Mouse (Mus musculus): ENCODE results near the gene Vmn1r42. TPM values are rescaled to one million over a fixed set of nuclear protein-coding genes. Genes with fewer than 3 reads are reported as not detected.

Vmn1r42 gene
- total and polyA plus RNA-seq, 3 experiments, result not detected

- Histone ChIP-seq H3K4me3 (replicated peaks in 1 of 3; ENCODE audit: low read depth in 2 of 3, low read length in 2 of 3, poor library complexity in 1 of 3) (no peak overlapping the region), H3K79me2 (replicated peaks; ENCODE audit: control insufficient read depth, extremely low read depth, insufficient read depth, poor library complexity, severe bottlenecking) (no peaks in the 10 kb centered on the region), H3K27me3 (replicated peaks) (no peaks in the 10 kb centered on the region), H3K27ac (ENCODE audit: insufficient read depth, low read depth) (no peak overlapping the region), H3K9ac (ENCODE audit: insufficient read depth, low read depth) (no peak overlapping the region), H3K36me3 (replicated peaks in 1 of 2; ENCODE audit: control insufficient read depth in 1 of 2, insufficient read depth in 1 of 2, low read length in 1 of 2) (no peaks in the 10 kb centered on the region), H3K4me1 (ENCODE audit: control insufficient read depth in 1 of 2, insufficient read depth in 2 of 2) (peaks cover 0 to 8% of the 10 kb centered on the region in 2 experiments; a peak in 1 of 4 replicates), H3K9me3 (replicated peaks; ENCODE audit: low read length) (peaks cover 23% of the 10 kb centered on the region), H3K4me2 (ENCODE audit: insufficient read depth, low read depth, poor library complexity, severe bottlenecking) (no peak overlapping the region)
- dilution Hi-C loops (cut with MboI; ENCODE audit: extremely low pct_ligation_motif_present, extremely low pct_unique_long_range_greater_than_20kb, low sequenced_read_pairs) (no loop called here), in situ Hi-C loops (cut with MboI; ENCODE audit: low pct_ligation_motif_present, low pct_unique_long_range_greater_than_20kb, low sequenced_read_pairs) (no loop called here)
- TF ChIP-seq MXI1 (IDR thresholded peaks at IDR 0.05; ENCODE audit: low read depth, low read length) (no peak), MAFK (IDR thresholded peaks at IDR 0.05; ENCODE audit: insufficient replicate concordance, low read length) (no peak), SMC3 (IDR thresholded peaks at IDR 0.05; ENCODE audit: low read depth, low read length) (no peak)
- DNase-seq (ENCODE audit: extremely low read depth), result no peak
Observed at GRCm38 (mm10) chr6:89863792-89864191, 12.4 kb downstream of the Vmn1r42 start.

- no peaks in the 10 kb centered on the region for H3K79me2 ChIP-seq (replicated peaks; ENCODE audit: control insufficient read depth, extremely low read depth, insufficient read depth, poor library complexity, severe bottlenecking)
- no peak overlapping the region for H3K4me2 ChIP-seq (ENCODE audit: insufficient read depth, low read depth, poor library complexity, severe bottlenecking)
- no peaks in the 10 kb centered on the region for H3K4me1 ChIP-seq (ENCODE audit: control insufficient read depth in 1 of 2, insufficient read depth in 2 of 2)
- H3K9ac ChIP-seq (ENCODE audit: insufficient read depth, low read depth), result no peak overlapping the region
- dilution Hi-C loops (cut with MboI; ENCODE audit: extremely low pct_ligation_motif_present, extremely low pct_unique_long_range_greater_than_20kb, low sequenced_read_pairs) (no loop called here), in situ Hi-C loops (cut with MboI; ENCODE audit: low pct_ligation_motif_present, low pct_unique_long_range_greater_than_20kb, low sequenced_read_pairs) (no loop called here)
- H3K4me3 ChIP-seq (replicated peaks in 1 of 3; ENCODE audit: low read depth in 2 of 3, low read length in 2 of 3, poor library complexity in 1 of 3), result no peak overlapping the region
- H3K27ac ChIP-seq (ENCODE audit: insufficient read depth, low read depth), result no peak overlapping the region
- DNase-seq (ENCODE audit: extremely low read depth), result peak; percentile 60
- no peaks in the 10 kb centered on the region for H3K36me3 ChIP-seq (replicated peaks in 1 of 2; ENCODE audit: control insufficient read depth in 1 of 2, insufficient read depth in 1 of 2, low read length in 1 of 2)
- TF ChIP-seq POLR2A (IDR thresholded peaks at IDR 0.05; ENCODE audit: low read depth, low read length), result no peak
- TF ChIP-seq HCFC1 (IDR thresholded peaks at IDR 0.05; ENCODE audit: low read depth, low read length), result no peak
- TF ChIP-seq ZKSCAN1 (IDR thresholded peaks at IDR 0.05; ENCODE audit: borderline replicate concordance, low read depth, low read length), result no peak
- no peak for TF ChIP-seq BHLHE40 (IDR thresholded peaks at IDR 0.05; ENCODE audit: low read depth, low read length)
- TF ChIP-seq EP300 (IDR thresholded peaks at IDR 0.05; ENCODE audit: low read length), result peak; percentile 72; the same call in 1 of the 2 replicates
- no peak for TF ChIP-seq MAX (IDR thresholded peaks at IDR 0.05; ENCODE audit: low read length)
- TF ChIP-seq TCF12 (IDR thresholded peaks at IDR 0.05; ENCODE audit: low read depth, low read length), result peak; percentile 26; the same call in 1 of the 2 replicates
- H3K27me3 ChIP-seq (replicated peaks), result no peaks in the 10 kb centered on the region
- peaks cover 5% of the 10 kb centered on the region for H3K9me3 ChIP-seq (replicated peaks; ENCODE audit: low read length)
Observed at GRCm38 (mm10) chr6:89859839-89860238, 16.4 kb downstream of the Vmn1r42 start.

- Histone ChIP-seq H3K27ac (ENCODE audit: insufficient read depth, low read depth) (no peak overlapping the region), H3K36me3 (replicated peaks in 1 of 2; ENCODE audit: control insufficient read depth in 1 of 2, insufficient read depth in 1 of 2, low read length in 1 of 2) (no peaks in the 10 kb centered on the region), H3K27me3 (replicated peaks) (no peaks in the 10 kb centered on the region), H3K9me3 (replicated peaks; ENCODE audit: low read length) (peaks cover 5% of the 10 kb centered on the region), H3K4me1 (ENCODE audit: control insufficient read depth in 1 of 2, insufficient read depth in 2 of 2) (no peaks in the 10 kb centered on the region), H3K4me3 (replicated peaks in 1 of 3; ENCODE audit: low read depth in 2 of 3, low read length in 2 of 3, poor library complexity in 1 of 3) (no peak overlapping the region), H3K4me2 (ENCODE audit: insufficient read depth, low read depth, poor library complexity, severe bottlenecking) (no peak overlapping the region), H3K9ac (ENCODE audit: insufficient read depth, low read depth) (no peak overlapping the region), H3K79me2 (replicated peaks; ENCODE audit: control insufficient read depth, extremely low read depth, insufficient read depth, poor library complexity, severe bottlenecking) (no peaks in the 10 kb centered on the region)
- dilution Hi-C loops (cut with MboI; ENCODE audit: extremely low pct_ligation_motif_present, extremely low pct_unique_long_range_greater_than_20kb, low sequenced_read_pairs), result no loop called here
- no peak for TF ChIP-seq NELFE (IDR thresholded peaks at IDR 0.05; ENCODE audit: low read depth, low read length)
- no peak for TF ChIP-seq MAFK (IDR thresholded peaks at IDR 0.05; ENCODE audit: insufficient replicate concordance, low read length)
- no peak for DNase-seq (ENCODE audit: extremely low read depth)
- in situ Hi-C loops (cut with MboI; ENCODE audit: low pct_ligation_motif_present, low pct_unique_long_range_greater_than_20kb, low sequenced_read_pairs), result no loop called here
Observed at GRCm38 (mm10) chr6:89857552-89857951, 18.7 kb downstream of the Vmn1r42 start.

Other genes starting within 250 kb of the Vmn1r42 start
- 6.1 and 6.7 TPM in 2 replicates for gene Txnrd3, start 232.4 kb downstream of the Vmn1r42 start, total RNA-seq (2012; rRNA removed)
- 7.9 and 8.6 TPM in 2 replicates for gene Txnrd3, start 232.4 kb downstream of the Vmn1r42 start, total RNA-seq (2014; rRNA removed)
- 8.0 TPM in 2 replicates for gene Txnrd3, start 232.4 kb downstream of the Vmn1r42 start, polyA plus RNA-seq (2012; ENCODE audit: insufficient read length, low read depth)
- gene Vmn1r40, start 168.9 kb downstream of the Vmn1r42 start, total RNA-seq (2012; rRNA removed), result not detected in 2 replicates
- not detected in 2 replicates for gene Vmn1r40, start 168.9 kb downstream of the Vmn1r42 start, total RNA-seq (2014; rRNA removed)
- gene Vmn1r40, start 168.9 kb downstream of the Vmn1r42 start, polyA plus RNA-seq (2012; ENCODE audit: insufficient read length, low read depth), result not detected in 2 replicates
- gene Vmn1r41, start 135.6 kb downstream of the Vmn1r42 start, total RNA-seq (2012; rRNA removed), result not detected in 2 replicates
- gene Vmn1r41, start 135.6 kb downstream of the Vmn1r42 start, total RNA-seq (2014; rRNA removed), result not detected in 2 replicates
- not detected in 2 replicates for gene Vmn1r41, start 135.6 kb downstream of the Vmn1r42 start, polyA plus RNA-seq (2012; ENCODE audit: insufficient read length, low read depth)
- gene Vmn1r43, start within 50 bp of the Vmn1r42 start, total RNA-seq (2012; rRNA removed), result 0.08 TPM in 2 replicates
- gene Vmn1r43, start within 50 bp of the Vmn1r42 start, total RNA-seq (2014; rRNA removed), result 0.01 TPM in 1 of 2 replicates, not detected in the other
- gene Vmn1r43, start within 50 bp of the Vmn1r42 start, polyA plus RNA-seq (2012; ENCODE audit: insufficient read length, low read depth), result 0.03 and 0.04 TPM in 2 replicates
- gene Vmn1r44, start 7.2 kb upstream of the Vmn1r42 start, total RNA-seq (2012; rRNA removed), result not detected in 2 replicates
- gene Vmn1r44, start 7.2 kb upstream of the Vmn1r42 start, total RNA-seq (2014; rRNA removed), result not detected in 2 replicates
- not detected in 2 replicates for gene Vmn1r44, start 7.2 kb upstream of the Vmn1r42 start, polyA plus RNA-seq (2012; ENCODE audit: insufficient read length, low read depth)
- not detected in 2 replicates for gene Vmn1r45, start 64.2 kb upstream of the Vmn1r42 start, total RNA-seq (2012; rRNA removed)
- gene Vmn1r45, start 64.2 kb upstream of the Vmn1r42 start, total RNA-seq (2014; rRNA removed), result 0.07 TPM in 1 of 2 replicates, not detected in the other
- not detected in 2 replicates for gene Vmn1r45, start 64.2 kb upstream of the Vmn1r42 start, polyA plus RNA-seq (2012; ENCODE audit: insufficient read length, low read depth)
- gene Vmn1r46, start 92.9 kb upstream of the Vmn1r42 start, total RNA-seq (2012; rRNA removed), result not detected in 2 replicates
- not detected in 2 replicates for gene Vmn1r46, start 92.9 kb upstream of the Vmn1r42 start, total RNA-seq (2014; rRNA removed)
- gene Vmn1r46, start 92.9 kb upstream of the Vmn1r42 start, polyA plus RNA-seq (2012; ENCODE audit: insufficient read length, low read depth), result not detected in 2 replicates
- gene Vmn1r47, start 139.7 kb upstream of the Vmn1r42 start, total RNA-seq (2012; rRNA removed), result not detected in 2 replicates
- gene Vmn1r47, start 139.7 kb upstream of the Vmn1r42 start, total RNA-seq (2014; rRNA removed), result not detected in 2 replicates
- not detected in 2 replicates for gene Vmn1r47, start 139.7 kb upstream of the Vmn1r42 start, polyA plus RNA-seq (2012; ENCODE audit: insufficient read length, low read depth)
- not detected in 2 replicates for gene Vmn1r48, start 160.4 kb upstream of the Vmn1r42 start, total RNA-seq (2012; rRNA removed)
- not detected in 2 replicates for gene Vmn1r48, start 160.4 kb upstream of the Vmn1r42 start, total RNA-seq (2014; rRNA removed)
- not detected in 2 replicates for gene Vmn1r48, start 160.4 kb upstream of the Vmn1r42 start, polyA plus RNA-seq (2012; ENCODE audit: insufficient read length, low read depth)
- not detected in 2 replicates for gene Vmn1r49, start 202.1 kb upstream of the Vmn1r42 start, total RNA-seq (2012; rRNA removed)
- not detected in 2 replicates for gene Vmn1r49, start 202.1 kb upstream of the Vmn1r42 start, total RNA-seq (2014; rRNA removed)
- not detected in 2 replicates for gene Vmn1r49, start 202.1 kb upstream of the Vmn1r42 start, polyA plus RNA-seq (2012; ENCODE audit: insufficient read length, low read depth)
- gene Vmn1r50, start 225.0 kb upstream of the Vmn1r42 start, total RNA-seq (2012; rRNA removed), result not detected in 2 replicates
- not detected in 2 replicates for gene Vmn1r50, start 225.0 kb upstream of the Vmn1r42 start, total RNA-seq (2014; rRNA removed)
- not detected in 2 replicates for gene Vmn1r50, start 225.0 kb upstream of the Vmn1r42 start, polyA plus RNA-seq (2012; ENCODE audit: insufficient read length, low read depth)
- not detected in 2 replicates for gene Vmn1r51, start 246.2 kb upstream of the Vmn1r42 start, total RNA-seq (2012; rRNA removed)
- gene Vmn1r51, start 246.2 kb upstream of the Vmn1r42 start, total RNA-seq (2014; rRNA removed), result not detected in 2 replicates
- not detected in 2 replicates for gene Vmn1r51, start 246.2 kb upstream of the Vmn1r42 start, polyA plus RNA-seq (2012; ENCODE audit: insufficient read length, low read depth)

Measured in CH12.LX (cell line).